Mouse (Mus musculus): ENCODE measurements at regions not wholly inside any gene's neighbourhood (a gene's known extent, or its start where the extent isn't known, plus 50 kb on each side); places are given as distances from the start of the nearest gene placed in this dataset.

- no peak for TF ChIP-seq CTCF (IDR thresholded peaks at IDR 0.05; ENCODE audit: low read depth)
- TF ChIP-seq EP300 (IDR thresholded peaks at IDR 0.05; ENCODE audit: low read depth) = no peak
Measured at GRCm38 (mm10) chr1:76980498-76981152, 534.3 kb downstream of the Epha4 start.

Measured in liver, postnatal 0 days (tissue).